Mouse (Mus musculus): ENCODE data around the gene Nxnl1. TPM values are rescaled to one million over a fixed set of nuclear protein-coding genes. Genes with fewer than 3 reads are reported as not detected.
A peak's percentile ranks its signal among the peaks of the same experiment; 100 is the strongest.
"Not testable (repeated sequence)": the region's sequence is repeated elsewhere in the genome, so short reads cannot be mapped to it uniquely, and the experiment has no call there.

Gene Nxnl1
- polyA plus RNA-seq, 1 experiment from 2014 or later = 0.07 TPM

GRCm38 (mm10) chr8:71526272-71526671 lies 40.1 kb downstream of the Nxnl1 start:
- Histone ChIP-seq H3K4me1 (ENCODE audit: control insufficient read depth, insufficient read depth, low read length) (peaks cover 7% of the 10 kb centered on the region), H3K4me3 (ENCODE audit: low read depth, low read length) (no peak overlapping the region), H3K36me3 (ENCODE audit: control insufficient read depth, insufficient read depth, low read length) (no peaks in the 10 kb centered on the region), H3K27me3 (replicated peaks; ENCODE audit: control insufficient read depth, insufficient read depth, low read length) (peaks cover 27% of the 10 kb centered on the region), H3K27ac (replicated peaks; ENCODE audit: low read depth, low read length) (peak overlapping the region; percentile 52; the same call in 1 of the 2 replicates), H3K9ac (ENCODE audit: low read depth, low read length) (no peak overlapping the region), H3K4me2 (ENCODE audit: low read depth, low read length) (no peak overlapping the region), H3K9me3 (ENCODE audit: control insufficient read depth, low read length) (no peaks in the 10 kb centered on the region)
- DNase-seq (ENCODE audit: low spot score) (peak; percentile 54), ATAC-seq (ENCODE audit: low read depth) (0 out of 2 replicates have a peak, but pooled peaks have one; percentile 20)
- WGBS = 20% methylated on average over 6 of the region's 6 CpGs

GRCm38 (mm10) chr8:71525226-71526050 lies 41.0 kb downstream of the Nxnl1 start, which contains the start of gene Ccdc194:
Ccdc194 (minus strand) TSS chr8:71525711.
- DNase-seq (ENCODE audit: low spot score) (no peak), ATAC-seq (ENCODE audit: low read depth) (no peak)
- WGBS = 9% methylated on average over 33 of the region's 46 CpGs
- H3K36me3 ChIP-seq (ENCODE audit: control insufficient read depth, insufficient read depth, low read length) = no peaks in the 10 kb centered on the region
- peak within 1 kb of the TSS; percentile 52; the same call in 1 of the 2 replicates for H3K27ac ChIP-seq (replicated peaks; ENCODE audit: low read depth, low read length)
- peak within 1 kb of the TSS; percentile 38; the same call in 1 of the 2 replicates for H3K9ac ChIP-seq (ENCODE audit: low read depth, low read length)
- H3K4me1 ChIP-seq (ENCODE audit: control insufficient read depth, insufficient read depth, low read length) = peaks cover 3% of the 10 kb centered on the region; the same call in 1 of the 2 replicates
- peak within 1 kb of the TSS; percentile 8; the same call in 1 of the 2 replicates for H3K4me3 ChIP-seq (ENCODE audit: low read depth, low read length)
- H3K4me2 ChIP-seq (ENCODE audit: low read depth, low read length) = peak within 1 kb of the TSS; percentile 24; the same call in 1 of the 2 replicates
- H3K27me3 ChIP-seq (replicated peaks; ENCODE audit: control insufficient read depth, insufficient read depth, low read length) = peaks cover 27% of the 10 kb centered on the region
- H3K9me3 ChIP-seq (ENCODE audit: control insufficient read depth, low read length) = no peaks in the 10 kb centered on the region

- Histone ChIP-seq H3K9me3 (ENCODE audit: control insufficient read depth, low read length) (no peaks in the 10 kb centered on the region), H3K9ac (ENCODE audit: low read depth, low read length) (no peak overlapping the region), H3K4me1 (ENCODE audit: control insufficient read depth, insufficient read depth, low read length) (no peaks in the 10 kb centered on the region), H3K4me2 (ENCODE audit: low read depth, low read length) (peak overlapping the region; percentile 32), H3K4me3 (ENCODE audit: low read depth, low read length) (no peak overlapping the region), H3K36me3 (ENCODE audit: control insufficient read depth, insufficient read depth, low read length) (no peaks in the 10 kb centered on the region), H3K27me3 (replicated peaks; ENCODE audit: control insufficient read depth, insufficient read depth, low read length) (peaks cover 22% of the 10 kb centered on the region), H3K27ac (replicated peaks; ENCODE audit: low read depth, low read length) (no peak overlapping the region)
- peak; percentile 95 for DNase-seq (ENCODE audit: low spot score)
- WGBS = 7% methylated on average over 16 of the region's 17 CpGs
- ATAC-seq (ENCODE audit: low read depth) = peak; percentile 92
These were observed 44.8 kb downstream of the Nxnl1 start for GRCm38 (mm10) chr8:71521634-71522033.

- H3K27me3 ChIP-seq (replicated peaks; ENCODE audit: control insufficient read depth, insufficient read depth, low read length); H3K9ac ChIP-seq (ENCODE audit: low read depth, low read length); H3K4me3 ChIP-seq (ENCODE audit: low read depth, low read length); ATAC-seq (ENCODE audit: low read depth); H3K9me3 ChIP-seq (ENCODE audit: control insufficient read depth, low read length); H3K4me2 ChIP-seq (ENCODE audit: low read depth, low read length); H3K36me3 ChIP-seq (ENCODE audit: control insufficient read depth, insufficient read depth, low read length); H3K27ac ChIP-seq (replicated peaks; ENCODE audit: low read depth, low read length); H3K4me1 ChIP-seq (ENCODE audit: control insufficient read depth, insufficient read depth, low read length): not testable (repeated sequence)
- peak; percentile 73 for DNase-seq (ENCODE audit: low spot score)
- WGBS = 40% methylated on average over 9 of the region's 10 CpGs
These were observed 47.2 kb downstream of the Nxnl1 start for GRCm38 (mm10) chr8:71519037-71519825.

GRCm38 (mm10) chr8:71516786-71517185 lies 49.6 kb downstream of the Nxnl1 start:
- Histone ChIP-seq H3K9me3 (ENCODE audit: control insufficient read depth, low read length) (no peaks in the 10 kb centered on the region), H3K4me3 (ENCODE audit: low read depth, low read length) (no peak overlapping the region), H3K4me1 (ENCODE audit: control insufficient read depth, insufficient read depth, low read length) (no peaks in the 10 kb centered on the region), H3K27me3 (replicated peaks; ENCODE audit: control insufficient read depth, insufficient read depth, low read length) (no peaks in the 10 kb centered on the region), H3K4me2 (ENCODE audit: low read depth, low read length) (no peak overlapping the region), H3K9ac (ENCODE audit: low read depth, low read length) (no peak overlapping the region), H3K27ac (replicated peaks; ENCODE audit: low read depth, low read length) (no peak overlapping the region), H3K36me3 (ENCODE audit: control insufficient read depth, insufficient read depth, low read length) (no peaks in the 10 kb centered on the region)
- no peak for ATAC-seq (ENCODE audit: low read depth)
- no peak for DNase-seq (ENCODE audit: low spot score)
- 5% methylated on average over 6 of the region's 6 CpGs for WGBS

- Histone ChIP-seq H3K4me2 (ENCODE audit: low read depth, low read length) (no peak overlapping the region), H3K9ac (ENCODE audit: low read depth, low read length) (no peak overlapping the region), H3K36me3 (ENCODE audit: control insufficient read depth, insufficient read depth, low read length) (no peaks in the 10 kb centered on the region), H3K9me3 (ENCODE audit: control insufficient read depth, low read length) (no peaks in the 10 kb centered on the region), H3K27me3 (replicated peaks; ENCODE audit: control insufficient read depth, insufficient read depth, low read length) (no peaks in the 10 kb centered on the region; the same call in 1 of the 2 replicates), H3K4me3 (ENCODE audit: low read depth, low read length) (no peak overlapping the region), H3K27ac (replicated peaks; ENCODE audit: low read depth, low read length) (no peak overlapping the region), H3K4me1 (ENCODE audit: control insufficient read depth, insufficient read depth, low read length) (no peaks in the 10 kb centered on the region)
- ATAC-seq (ENCODE audit: low read depth) (no peak), DNase-seq (ENCODE audit: low spot score) (no peak)
- WGBS = 66% methylated on average over 5 of the region's 5 CpGs
These were observed 51.4 kb downstream of the Nxnl1 start for GRCm38 (mm10) chr8:71515043-71515442.

- H3K4me3 ChIP-seq (ENCODE audit: low read depth, low read length) = no peak overlapping the region
- no peak overlapping the region for H3K27ac ChIP-seq (replicated peaks; ENCODE audit: low read depth, low read length)
- no peaks in the 10 kb centered on the region for H3K4me1 ChIP-seq (ENCODE audit: control insufficient read depth, insufficient read depth, low read length)
- no peak overlapping the region for H3K9ac ChIP-seq (ENCODE audit: low read depth, low read length)
- H3K27me3 ChIP-seq (replicated peaks; ENCODE audit: control insufficient read depth, insufficient read depth, low read length) = peaks cover 13% of the 10 kb centered on the region
- H3K9me3 ChIP-seq (ENCODE audit: control insufficient read depth, low read length) = no peaks in the 10 kb centered on the region
- DNase-seq (ENCODE audit: low spot score) (no peak), ATAC-seq (ENCODE audit: low read depth) (no peak)
- no peaks in the 10 kb centered on the region for H3K36me3 ChIP-seq (ENCODE audit: control insufficient read depth, insufficient read depth, low read length)
- WGBS = 55% methylated on average over 10 of the region's 15 CpGs
- no peak overlapping the region for H3K4me2 ChIP-seq (ENCODE audit: low read depth, low read length)
These were observed 53.2 kb downstream of the Nxnl1 start for GRCm38 (mm10) chr8:71513018-71513754.

- ATAC-seq (ENCODE audit: low read depth) (no peak), DNase-seq (ENCODE audit: low spot score) (no peak)
- Histone ChIP-seq H3K4me1 (ENCODE audit: control insufficient read depth, insufficient read depth, low read length) (no peaks in the 10 kb centered on the region), H3K36me3 (ENCODE audit: control insufficient read depth, insufficient read depth, low read length) (no peaks in the 10 kb centered on the region), H3K27me3 (replicated peaks; ENCODE audit: control insufficient read depth, insufficient read depth, low read length) (peaks cover 28% of the 10 kb centered on the region), H3K4me2 (ENCODE audit: low read depth, low read length) (no peak within 1 kb of the TSS), H3K9me3 (ENCODE audit: control insufficient read depth, low read length) (no peaks in the 10 kb centered on the region), H3K27ac (replicated peaks; ENCODE audit: low read depth, low read length) (no peak within 1 kb of the TSS), H3K9ac (ENCODE audit: low read depth, low read length) (no peak within 1 kb of the TSS), H3K4me3 (ENCODE audit: low read depth, low read length) (peak within 1 kb of the TSS; percentile 10; the same call in 1 of the 2 replicates)
- WGBS = 52% methylated on average over 14 of the region's 14 CpGs
These were observed 54.8 kb downstream of the Nxnl1 start, which contains the start of gene Plvap for GRCm38 (mm10) chr8:71511644-71512043. Plvap (minus strand) TSS chr8:71511752.
